Mouse (Mus musculus): ENCODE results near the gene Fgd5. TPM values are rescaled to one million over a fixed set of nuclear protein-coding genes. Genes with fewer than 3 reads are reported as not detected.

Gene Fgd5
- polyA plus RNA-seq, 1 experiment from 2014 or later: 14.7 TPM

DNA sequence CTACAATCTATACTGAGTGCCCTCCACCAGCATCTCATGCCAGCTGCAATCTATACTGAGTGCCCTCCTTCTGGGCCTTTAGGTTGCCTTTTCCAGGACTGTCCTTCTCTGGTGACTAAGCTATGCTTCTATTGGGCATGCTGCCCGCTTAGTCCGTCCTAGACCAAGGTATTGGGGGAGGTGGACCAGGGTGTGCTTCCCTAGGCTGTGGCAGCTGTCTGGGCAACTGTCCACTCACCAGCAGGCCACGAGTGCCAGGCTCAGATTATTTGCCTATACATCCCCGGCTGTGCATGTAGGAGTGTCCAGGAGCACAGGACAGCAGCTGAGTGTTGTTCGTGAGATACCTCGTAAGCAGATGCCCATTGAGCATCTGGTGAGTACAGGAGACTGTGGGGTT lies 38.1 kb downstream of the Fgd5 start:
- peaks cover 3% of the 10 kb centered on the region; the same call in 1 of the 2 replicates for H3K4me1 ChIP-seq (ENCODE audit: control insufficient read depth, insufficient read depth, low read depth, low read length)
- ATAC-seq: no peak
- no peaks in the 10 kb centered on the region for H3K9me3 ChIP-seq (ENCODE audit: control insufficient read depth, low read length)
- no peaks in the 10 kb centered on the region for H3K36me3 ChIP-seq (ENCODE audit: control insufficient read depth, insufficient read depth, low read length)
- H3K9ac ChIP-seq (ENCODE audit: low read depth, low read length): no peak overlapping the region
- H3K27ac ChIP-seq (ENCODE audit: low read depth, low read length): no peak overlapping the region
- no peaks in the 10 kb centered on the region for H3K27me3 ChIP-seq (replicated peaks; ENCODE audit: control insufficient read depth, insufficient read depth, low read length)
- H3K4me2 ChIP-seq (ENCODE audit: low read length): no peak overlapping the region
- no peak overlapping the region for H3K4me3 ChIP-seq (ENCODE audit: low read length)
- 67% methylated on average over 6 of the region's 6 CpGs for WGBS

- WGBS: 77% methylated on average over 6 of the region's 6 CpGs
- no peak overlapping the region for H3K4me3 ChIP-seq (ENCODE audit: low read length)
Observed at GRCm38 (mm10) chr6:92018421-92018820, 39.7 kb downstream of the Fgd5 start.

DNA sequence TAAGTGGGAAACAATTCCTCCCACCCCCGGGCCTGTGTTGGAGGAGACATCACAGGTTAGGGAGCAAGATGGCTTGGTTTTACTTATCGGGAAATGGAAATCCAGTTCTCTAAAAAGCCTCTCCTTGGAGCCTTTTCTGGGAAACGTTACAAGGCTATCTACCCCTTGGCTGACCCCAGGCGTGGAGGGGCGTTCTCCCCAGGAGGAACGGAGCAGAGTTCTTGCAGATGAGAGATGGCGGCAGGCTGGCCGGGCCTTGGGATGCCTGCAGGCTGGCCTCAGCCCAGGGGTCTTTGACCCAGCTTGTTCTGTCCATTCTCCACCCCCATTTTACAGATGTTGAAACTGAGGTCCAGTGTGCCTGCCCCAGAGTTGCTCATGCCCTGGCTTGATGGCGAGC lies 42.4 kb downstream of the Fgd5 start:
- 89% methylated on average over 9 of the region's 9 CpGs for WGBS
- H3K4me3 ChIP-seq (ENCODE audit: low read length): no peak overlapping the region
- no peak overlapping the region for H3K9ac ChIP-seq (ENCODE audit: low read depth, low read length)

More at GRCm38 (mm10) chr6:92018421-92018820, 39.7 kb downstream of the Fgd5 start:
- Histone ChIP-seq H3K9me3 (ENCODE audit: control insufficient read depth, low read length) (no peaks in the 10 kb centered on the region), H3K27ac (ENCODE audit: low read depth, low read length) (no peak overlapping the region), H3K4me2 (ENCODE audit: low read length) (no peak overlapping the region), H3K27me3 (replicated peaks; ENCODE audit: control insufficient read depth, insufficient read depth, low read length) (no peaks in the 10 kb centered on the region), H3K9ac (ENCODE audit: low read depth, low read length) (no peak overlapping the region), H3K36me3 (ENCODE audit: control insufficient read depth, insufficient read depth, low read length) (no peaks in the 10 kb centered on the region), H3K4me1 (ENCODE audit: control insufficient read depth, insufficient read depth, low read depth, low read length) (peaks cover 3% of the 10 kb centered on the region; the same call in 1 of the 2 replicates)
- no peak for ATAC-seq

GRCm38 (mm10) chr6:92021506-92021905 lies 42.8 kb downstream of the Fgd5 start:
- Histone ChIP-seq H3K9me3 (ENCODE audit: control insufficient read depth, low read length) (no peaks in the 10 kb centered on the region), H3K9ac (ENCODE audit: low read depth, low read length) (no peak overlapping the region), H3K4me2 (ENCODE audit: low read length) (no peak overlapping the region), H3K4me3 (ENCODE audit: low read length) (no peak overlapping the region), H3K4me1 (ENCODE audit: control insufficient read depth, insufficient read depth, low read depth, low read length) (peaks cover 3% of the 10 kb centered on the region; the same call in 1 of the 2 replicates), H3K27me3 (replicated peaks; ENCODE audit: control insufficient read depth, insufficient read depth, low read length) (no peaks in the 10 kb centered on the region), H3K27ac (ENCODE audit: low read depth, low read length) (no peak overlapping the region), H3K36me3 (ENCODE audit: control insufficient read depth, insufficient read depth, low read length) (no peaks in the 10 kb centered on the region)
- ATAC-seq: no peak
- 85% methylated on average over 6 of the region's 6 CpGs for WGBS

More for the DNA sequence above, 42.4 kb downstream of the Fgd5 start:
- Histone ChIP-seq H3K27ac (ENCODE audit: low read depth, low read length) (no peak overlapping the region), H3K4me2 (ENCODE audit: low read length) (no peak overlapping the region), H3K9me3 (ENCODE audit: control insufficient read depth, low read length) (no peaks in the 10 kb centered on the region), H3K27me3 (replicated peaks; ENCODE audit: control insufficient read depth, insufficient read depth, low read length) (no peaks in the 10 kb centered on the region), H3K36me3 (ENCODE audit: control insufficient read depth, insufficient read depth, low read length) (no peaks in the 10 kb centered on the region), H3K4me1 (ENCODE audit: control insufficient read depth, insufficient read depth, low read depth, low read length) (peaks cover 3% of the 10 kb centered on the region; the same call in 1 of the 2 replicates)
- no peak for ATAC-seq

- no peaks in the 10 kb centered on the region for H3K4me1 ChIP-seq (ENCODE audit: control insufficient read depth, insufficient read depth, low read depth, low read length)
- H3K27ac ChIP-seq (ENCODE audit: low read depth, low read length): no peak overlapping the region
- H3K9me3 ChIP-seq (ENCODE audit: control insufficient read depth, low read length): no peaks in the 10 kb centered on the region
- no peaks in the 10 kb centered on the region for H3K27me3 ChIP-seq (replicated peaks; ENCODE audit: control insufficient read depth, insufficient read depth, low read length)
- H3K9ac ChIP-seq (ENCODE audit: low read depth, low read length): no peak overlapping the region
- no peaks in the 10 kb centered on the region for H3K36me3 ChIP-seq (ENCODE audit: control insufficient read depth, insufficient read depth, low read length)
- WGBS: 82% methylated on average over 1 of the region's 1 CpGs
- ATAC-seq: no peak
- no peak overlapping the region for H3K4me2 ChIP-seq (ENCODE audit: low read length)
- no peak overlapping the region for H3K4me3 ChIP-seq (ENCODE audit: low read length)
Observed at GRCm38 (mm10) chr6:92025252-92025651, 46.6 kb downstream of the Fgd5 start.

DNA sequence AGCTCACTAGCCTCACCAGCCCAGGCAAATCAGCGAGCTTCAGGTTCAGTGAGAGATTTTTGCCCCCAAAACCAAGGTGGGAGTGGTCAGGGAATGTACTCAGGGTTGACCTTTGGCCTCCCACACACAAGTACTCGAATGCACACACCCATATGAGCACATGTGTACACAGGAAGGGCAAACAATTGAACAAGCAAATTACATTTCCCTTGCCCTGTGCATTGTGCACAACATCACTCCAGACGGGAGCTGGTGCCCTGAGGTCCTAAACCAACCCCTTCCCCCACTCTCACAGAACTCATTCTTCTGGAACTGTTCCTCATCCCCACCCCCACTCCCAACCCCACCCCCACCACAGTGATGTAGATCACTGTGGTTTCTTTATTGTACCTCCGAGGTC lies 48.7 kb downstream of the Fgd5 start:
- no peak overlapping the region for H3K4me3 ChIP-seq (ENCODE audit: low read length)
- H3K9me3 ChIP-seq (ENCODE audit: control insufficient read depth, low read length): no peaks in the 10 kb centered on the region
- WGBS: 85% methylated on average over 4 of the region's 4 CpGs
- H3K4me1 ChIP-seq (ENCODE audit: control insufficient read depth, insufficient read depth, low read depth, low read length): no peaks in the 10 kb centered on the region
- H3K27me3 ChIP-seq (replicated peaks; ENCODE audit: control insufficient read depth, insufficient read depth, low read length): no peaks in the 10 kb centered on the region
- no peaks in the 10 kb centered on the region for H3K36me3 ChIP-seq (ENCODE audit: control insufficient read depth, insufficient read depth, low read length)
- H3K9ac ChIP-seq (ENCODE audit: low read depth, low read length): no peak overlapping the region
- no peak overlapping the region for H3K27ac ChIP-seq (ENCODE audit: low read depth, low read length)
- no peak overlapping the region for H3K4me2 ChIP-seq (ENCODE audit: low read length)
- no peak for ATAC-seq

DNA sequence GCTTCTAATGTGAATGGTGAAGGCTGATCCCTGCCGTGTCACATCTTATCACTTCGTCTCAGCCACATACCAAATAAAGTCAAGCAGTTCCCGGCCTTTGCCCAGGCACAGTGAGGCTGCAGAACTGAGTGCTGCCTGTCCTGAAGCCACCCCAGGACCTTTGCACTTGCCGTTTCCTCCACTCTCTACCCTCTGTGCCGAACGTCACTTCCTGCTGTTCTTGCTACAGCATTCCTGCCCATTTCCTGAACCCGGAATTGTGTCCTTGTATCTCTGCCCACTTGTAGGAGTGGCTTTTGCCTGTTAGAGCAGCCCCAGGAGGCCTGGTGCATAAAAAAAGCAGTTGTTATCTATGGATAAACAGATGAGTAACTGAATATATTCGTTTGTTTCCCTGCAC lies 52.0 kb downstream of the Fgd5 start:
- Histone ChIP-seq H3K4me1 (ENCODE audit: control insufficient read depth, insufficient read depth, low read depth, low read length) (no peaks in the 10 kb centered on the region), H3K9ac (ENCODE audit: low read depth, low read length) (no peak overlapping the region), H3K27me3 (replicated peaks; ENCODE audit: control insufficient read depth, insufficient read depth, low read length) (no peaks in the 10 kb centered on the region), H3K36me3 (ENCODE audit: control insufficient read depth, insufficient read depth, low read length) (no peaks in the 10 kb centered on the region), H3K9me3 (ENCODE audit: control insufficient read depth, low read length) (no peaks in the 10 kb centered on the region), H3K27ac (ENCODE audit: low read depth, low read length) (no peak overlapping the region), H3K4me2 (ENCODE audit: low read length) (no peak overlapping the region), H3K4me3 (ENCODE audit: low read length) (no peak overlapping the region)
- no peak for ATAC-seq
- 82% methylated on average over 8 of the region's 8 CpGs for WGBS

DNA sequence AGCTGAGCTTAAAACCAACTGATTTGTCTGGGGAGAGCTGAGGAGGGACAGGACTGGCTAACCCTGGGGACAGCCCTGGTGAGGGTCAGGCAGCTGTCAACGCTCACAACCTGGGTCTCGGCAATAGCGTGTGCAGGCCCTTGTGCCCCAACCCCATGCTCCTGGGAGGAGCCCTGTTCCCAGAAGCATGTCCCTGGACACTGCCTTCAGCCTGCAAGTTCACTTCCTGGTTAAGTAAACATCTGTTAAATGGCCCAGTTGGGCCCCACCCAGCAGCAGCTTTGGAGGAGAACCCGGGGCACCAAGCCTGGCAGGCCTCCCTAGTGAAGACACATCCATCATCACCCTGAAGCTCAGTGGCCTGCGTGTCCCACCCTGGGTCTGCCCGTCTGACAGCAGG lies 56.0 kb downstream of the Fgd5 start:
- no peak overlapping the region for H3K27ac ChIP-seq (ENCODE audit: low read depth, low read length)
- H3K27me3 ChIP-seq (replicated peaks; ENCODE audit: control insufficient read depth, insufficient read depth, low read length): no peaks in the 10 kb centered on the region
- no peak overlapping the region for H3K4me2 ChIP-seq (ENCODE audit: low read length)
- H3K4me3 ChIP-seq (ENCODE audit: low read length): no peak overlapping the region
- no peak overlapping the region for H3K9ac ChIP-seq (ENCODE audit: low read depth, low read length)
- no peak for ATAC-seq
- no peaks in the 10 kb centered on the region for H3K9me3 ChIP-seq (ENCODE audit: control insufficient read depth, low read length)
- WGBS: 69% methylated on average over 6 of the region's 6 CpGs
- no peaks in the 10 kb centered on the region for H3K36me3 ChIP-seq (ENCODE audit: control insufficient read depth, insufficient read depth, low read length)
- H3K4me1 ChIP-seq (ENCODE audit: control insufficient read depth, insufficient read depth, low read depth, low read length): no peaks in the 10 kb centered on the region

- Histone ChIP-seq H3K4me2 (ENCODE audit: low read length) (no peak overlapping the region), H3K4me1 (ENCODE audit: control insufficient read depth, insufficient read depth, low read depth, low read length) (no peaks in the 10 kb centered on the region), H3K27me3 (replicated peaks; ENCODE audit: control insufficient read depth, insufficient read depth, low read length) (no peaks in the 10 kb centered on the region), H3K27ac (ENCODE audit: low read depth, low read length) (no peak overlapping the region), H3K36me3 (ENCODE audit: control insufficient read depth, insufficient read depth, low read length) (no peaks in the 10 kb centered on the region), H3K9ac (ENCODE audit: low read depth, low read length) (no peak overlapping the region), H3K4me3 (ENCODE audit: low read length) (no peak overlapping the region), H3K9me3 (ENCODE audit: control insufficient read depth, low read length) (no peaks in the 10 kb centered on the region)
- no peak for ATAC-seq
- 57% methylated on average over 5 of the region's 5 CpGs for WGBS
Observed at GRCm38 (mm10) chr6:92036372-92036771, 57.7 kb downstream of the Fgd5 start.

DNA sequence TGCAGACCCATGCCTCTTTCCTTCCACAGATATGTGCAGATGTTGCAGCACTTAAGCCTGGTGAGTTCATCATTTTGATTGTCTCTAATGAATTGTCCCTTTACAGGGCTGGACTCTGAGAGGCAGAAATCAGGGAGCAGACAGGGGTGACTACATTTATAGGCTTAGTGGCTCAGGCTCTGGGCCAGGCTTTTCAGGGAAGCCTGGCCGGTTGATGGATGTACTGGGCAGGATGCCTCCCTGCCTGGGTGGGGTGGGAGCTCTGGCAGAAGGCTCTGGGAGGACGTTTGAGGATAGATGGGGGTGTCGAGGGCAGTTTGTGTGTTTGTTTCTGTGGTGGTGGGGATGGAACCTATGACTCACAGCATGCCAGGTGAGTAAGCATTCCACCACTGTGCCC lies 59.5 kb downstream of the Fgd5 start:
- no peaks in the 10 kb centered on the region for H3K4me1 ChIP-seq (ENCODE audit: control insufficient read depth, insufficient read depth, low read depth, low read length)
- H3K4me2 ChIP-seq (ENCODE audit: low read length): no peak overlapping the region
- H3K36me3 ChIP-seq (ENCODE audit: control insufficient read depth, insufficient read depth, low read length): no peaks in the 10 kb centered on the region
- no peak for ATAC-seq
- H3K9ac ChIP-seq (ENCODE audit: low read depth, low read length): no peak overlapping the region
- no peak overlapping the region for H3K27ac ChIP-seq (ENCODE audit: low read depth, low read length)
- WGBS: 62% methylated on average over 3 of the region's 3 CpGs
- H3K9me3 ChIP-seq (ENCODE audit: control insufficient read depth, low read length): no peaks in the 10 kb centered on the region
- no peaks in the 10 kb centered on the region for H3K27me3 ChIP-seq (replicated peaks; ENCODE audit: control insufficient read depth, insufficient read depth, low read length)
- H3K4me3 ChIP-seq (ENCODE audit: low read length): no peak overlapping the region
